Mouse (Mus musculus) heart, embryonic 16.5 days (tissue): ENCODE data around the gene Wnt7a. TPM values are rescaled to one million over a fixed set of nuclear protein-coding genes. Genes with fewer than 3 reads are reported as not detected.

Experiments
- ATAC-seq: fragments of 200-750 bp; cut with Nextera tagmentation; replicated peaks from 2 replicates; pipeline ENCODE4 v1.8.0; 2017; ENCODE audit warnings: moderate number of reproducible peaks; ENCODE audit not compliant: insufficient read depth, low FRiP score; ENCODE audit errors: extremely low read depth
- H3K27ac ChIP-seq: fragments of 300-500 bp; sonication (generic); 2 replicates; pipeline ENCODE4 v1.5.1; 2014; ENCODE audit warnings: mild to moderate bottlenecking, low read length, control low read depth, moderate library complexity
- H3K27me3 ChIP-seq: fragments of 300-500 bp; sonication (generic); 2 replicates; pipeline ENCODE4 v1.6.1; 2014; ENCODE audit warnings: low read length, mixed read lengths; ENCODE audit not compliant: control insufficient read depth, insufficient read depth
- H3K36me3 ChIP-seq: fragments of 300-500 bp; sonication (generic); 2 replicates; pipeline ENCODE4 v1.6.1; 2014; ENCODE audit not compliant: control insufficient read depth, insufficient read depth
- H3K4me1 ChIP-seq: fragments of 300-500 bp; sonication (generic); 2 replicates; pipeline ENCODE4 v1.6.1; 2014; ENCODE audit warnings: low read length, mixed read lengths; ENCODE audit not compliant: control insufficient read depth, insufficient read depth
- H3K4me2 ChIP-seq: fragments of 300-500 bp; sonication (generic); 2 replicates; pipeline ENCODE4 v1.6.1; 2014; ENCODE audit warnings: low read depth, mild to moderate bottlenecking, control low read depth, low read length
- H3K4me3 ChIP-seq: fragments of 300-500 bp; sonication (generic); 2 replicates; pipeline ENCODE4 v1.5.1; 2014; ENCODE audit warnings: mild to moderate bottlenecking, control low read depth, low read length
- H3K9ac ChIP-seq: fragments of 300-500 bp; sonication (generic); 2 replicates; pipeline ENCODE4 v1.6.1; 2014; ENCODE audit warnings: low read length, control low read depth
- H3K9me3 ChIP-seq: fragments of 300-500 bp; sonication (generic); replicated peaks from 2 replicates; pipeline ENCODE4 v1.6.1; 2016; ENCODE audit warnings: low read length; ENCODE audit not compliant: control insufficient read depth
- WGBS: fragments of 180-500 bp; shearing (Covaris S2); extraction: QIAGEN DNeasy Blood & Tissue Kit; methylation state at CpG from one replicate; pipeline ENCODE4 v1.1.7; 2014; 5-methylcytosine and 5-hydroxymethylcytosine counted together
- polyA plus RNA-seq: library from polyadenylated mRNA; unstranded; fragments of >200 nt; fragmentation: Nextera tagmentation; extraction: Ambion mirVana; gene quantifications from 2 replicates; pipeline ENCODE4 v1.2.1, GENCODE M21; 2015

Wnt7a gene
- polyA plus RNA-seq, 1 experiment from 2014 or later: 0.30 TPM

GRCm38 (mm10) chr6:91400514-91400913 lies 10.6 kb downstream of the Wnt7a start:
- H3K4me2 ChIP-seq: no peak overlapping the region
- H3K36me3 ChIP-seq: no peaks in the 10 kb centered on the region
- H3K27ac ChIP-seq: no peak overlapping the region
- H3K4me3 ChIP-seq: no peak overlapping the region
- H3K27me3 ChIP-seq: peaks cover 46% of the 10 kb centered on the region
- H3K4me1 ChIP-seq: no peaks in the 10 kb centered on the region
- no peak overlapping the region for H3K9ac ChIP-seq
- WGBS: 46% methylated on average over 12 of the region's 12 CpGs
- no peak for ATAC-seq
- no peaks in the 10 kb centered on the region for H3K9me3 ChIP-seq

DNA sequence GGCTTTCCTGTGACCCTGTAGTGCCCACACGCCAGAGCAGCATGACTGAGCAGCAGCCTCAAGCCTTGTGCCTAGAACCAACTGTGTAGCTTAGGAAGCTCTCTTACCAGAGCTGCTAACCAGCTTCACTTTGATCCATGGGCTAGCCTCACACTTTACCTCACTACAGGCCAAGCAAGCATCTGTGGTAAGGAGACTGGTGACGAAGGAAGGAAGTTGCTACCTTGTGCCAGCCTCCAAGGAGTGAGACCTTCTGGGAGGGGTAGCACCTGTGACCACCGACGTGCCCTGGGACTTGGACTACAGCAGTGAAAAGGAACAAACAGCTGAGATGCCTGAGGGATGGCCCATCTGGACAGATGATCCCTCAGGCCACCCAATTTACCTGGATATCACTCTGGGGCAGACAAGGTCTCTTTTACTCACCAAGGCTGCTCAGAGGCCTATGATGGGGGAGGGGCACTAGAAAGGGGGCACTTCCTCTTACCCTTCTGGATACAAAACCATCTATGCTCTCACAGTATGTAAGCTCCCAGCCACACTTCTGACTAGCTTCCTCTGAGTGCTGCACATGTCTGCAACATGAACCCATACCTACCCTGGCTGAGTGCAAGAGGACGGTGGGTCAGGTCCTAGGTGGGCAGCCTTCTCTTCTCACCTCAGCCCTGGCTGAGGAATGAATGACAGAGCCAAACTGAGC lies 18.5 kb downstream of the Wnt7a start:
- no peak for ATAC-seq
- no peak overlapping the region for H3K27ac ChIP-seq
- H3K9me3 ChIP-seq: peaks cover 2% of the 10 kb centered on the region; the same call in 1 of the 2 replicates
- H3K36me3 ChIP-seq: no peaks in the 10 kb centered on the region
- no peak overlapping the region for H3K4me2 ChIP-seq
- no peak overlapping the region for H3K4me3 ChIP-seq
- peaks cover 13% of the 10 kb centered on the region; the same call in 1 of the 2 replicates for H3K27me3 ChIP-seq
- H3K9ac ChIP-seq: no peak overlapping the region
- peaks cover 8% of the 10 kb centered on the region for H3K4me1 ChIP-seq
- WGBS: 75% methylated on average over 5 of the region's 5 CpGs

- Histone ChIP-seq H3K36me3 (no peaks in the 10 kb centered on the region), H3K4me2 (no peak overlapping the region), H3K27ac (no peak overlapping the region), H3K4me3 (no peak overlapping the region), H3K9ac (no peak overlapping the region), H3K27me3 (peaks cover 5% of the 10 kb centered on the region), H3K4me1 (peaks cover 9% of the 10 kb centered on the region), H3K9me3 (peaks cover 2% of the 10 kb centered on the region; the same call in 1 of the 2 replicates)
- WGBS: 38% methylated on average over 4 of the region's 4 CpGs
- peak; percentile 78 for ATAC-seq
These were observed 22.0 kb downstream of the Wnt7a start for GRCm38 (mm10) chr6:91389141-91389540.

GRCm38 (mm10) chr6:91384415-91384814 lies 26.7 kb downstream of the Wnt7a start:
- no peaks in the 10 kb centered on the region; the same call in 1 of the 2 replicates for H3K27me3 ChIP-seq
- peaks cover 8% of the 10 kb centered on the region for H3K4me1 ChIP-seq
- no peak overlapping the region for H3K9ac ChIP-seq
- no peak for ATAC-seq
- H3K4me2 ChIP-seq: no peak overlapping the region
- H3K9me3 ChIP-seq: no peaks in the 10 kb centered on the region
- no peak overlapping the region for H3K27ac ChIP-seq
- WGBS: 74% methylated on average over 2 of the region's 2 CpGs
- no peak overlapping the region for H3K4me3 ChIP-seq
- no peaks in the 10 kb centered on the region for H3K36me3 ChIP-seq

GRCm38 (mm10) chr6:91383871-91384270 lies 27.3 kb downstream of the Wnt7a start:
- H3K4me1 ChIP-seq: peaks cover 5% of the 10 kb centered on the region; the same call in 1 of the 2 replicates
- no peak overlapping the region for H3K4me2 ChIP-seq
- H3K9ac ChIP-seq: no peak overlapping the region
- no peaks in the 10 kb centered on the region for H3K9me3 ChIP-seq
- no peak overlapping the region for H3K4me3 ChIP-seq
- no peak for ATAC-seq
- no peaks in the 10 kb centered on the region for H3K36me3 ChIP-seq
- 61% methylated on average over 2 of the region's 2 CpGs for WGBS
- no peaks in the 10 kb centered on the region; the same call in 1 of the 2 replicates for H3K27me3 ChIP-seq
- H3K27ac ChIP-seq: no peak overlapping the region

DNA sequence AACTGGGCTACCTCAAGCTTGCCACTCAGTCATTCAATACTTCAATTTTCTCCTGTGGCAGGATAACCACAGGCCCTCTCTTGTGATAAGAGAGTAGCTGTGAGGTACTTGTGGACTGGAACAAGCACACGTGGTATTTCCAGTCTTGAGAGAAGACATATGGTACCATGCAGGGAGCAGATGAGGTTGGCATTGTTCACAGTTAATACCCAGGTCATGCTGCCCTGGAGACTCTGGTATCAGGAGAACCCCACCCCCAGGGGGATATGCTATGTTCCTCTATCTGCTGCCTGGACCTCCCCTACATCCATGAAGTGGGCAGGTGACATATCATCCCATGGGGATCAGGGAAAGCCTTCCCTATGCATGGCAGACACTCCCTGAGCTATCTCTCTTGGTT lies 27.9 kb downstream of the Wnt7a start:
- ATAC-seq: no peak
- 44% methylated on average over 1 of the region's 1 CpGs for WGBS
- no peak overlapping the region for H3K9ac ChIP-seq
- no peak overlapping the region for H3K27ac ChIP-seq
- no peaks in the 10 kb centered on the region for H3K9me3 ChIP-seq
- H3K27me3 ChIP-seq: no peaks in the 10 kb centered on the region; the same call in 1 of the 2 replicates
- H3K4me2 ChIP-seq: no peak overlapping the region
- no peak overlapping the region for H3K4me3 ChIP-seq
- peaks cover 5% of the 10 kb centered on the region; the same call in 1 of the 2 replicates for H3K4me1 ChIP-seq
- H3K36me3 ChIP-seq: no peaks in the 10 kb centered on the region

DNA sequence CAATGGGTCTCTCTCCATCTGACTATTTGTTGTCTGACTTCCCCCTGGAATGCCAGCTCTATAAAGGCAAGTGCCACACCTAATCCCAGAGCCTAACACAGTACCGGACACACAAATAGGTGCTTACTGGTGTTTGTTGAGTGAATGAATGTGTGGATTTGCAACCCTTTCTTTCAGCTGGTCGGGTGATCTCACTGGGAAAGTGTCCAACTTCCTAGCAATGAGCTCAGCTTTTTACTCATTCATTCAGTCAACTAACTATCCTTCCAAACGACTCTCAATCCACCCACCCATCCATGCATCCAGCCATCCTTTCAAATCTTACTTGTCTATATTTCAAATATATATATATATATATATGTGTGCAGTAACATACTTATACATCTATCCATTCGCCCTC lies 31.3 kb downstream of the Wnt7a start:
- Histone ChIP-seq H3K4me3 (no peak overlapping the region), H3K9me3 (no peaks in the 10 kb centered on the region), H3K27ac (no peak overlapping the region), H3K36me3 (no peaks in the 10 kb centered on the region), H3K4me2 (no peak overlapping the region), H3K4me1 (no peaks in the 10 kb centered on the region), H3K27me3 (0 out of 2 replicates have a peak, but pooled peaks cover 5% of the 10 kb centered on the region), H3K9ac (no peak overlapping the region)
- 61% methylated on average over 4 of the region's 4 CpGs for WGBS
- no peak for ATAC-seq

- no peak overlapping the region for H3K4me2 ChIP-seq
- H3K36me3 ChIP-seq: no peaks in the 10 kb centered on the region
- H3K4me3 ChIP-seq: no peak overlapping the region
- no peak overlapping the region for H3K27ac ChIP-seq
- H3K9ac ChIP-seq: no peak overlapping the region
- no peaks in the 10 kb centered on the region for H3K4me1 ChIP-seq
- ATAC-seq: no peak
- 0 out of 2 replicates have a peak, but pooled peaks cover 5% of the 10 kb centered on the region for H3K27me3 ChIP-seq
- 55% methylated on average over 3 of the region's 3 CpGs for WGBS
- no peaks in the 10 kb centered on the region for H3K9me3 ChIP-seq
These were observed 31.9 kb downstream of the Wnt7a start for GRCm38 (mm10) chr6:91379266-91379665.

- Histone ChIP-seq H3K4me1 (no peaks in the 10 kb centered on the region), H3K4me3 (no peak overlapping the region), H3K36me3 (no peaks in the 10 kb centered on the region), H3K4me2 (no peak overlapping the region), H3K9ac (no peak overlapping the region), H3K9me3 (no peaks in the 10 kb centered on the region), H3K27me3 (peaks cover 8% of the 10 kb centered on the region; the same call in 1 of the 2 replicates), H3K27ac (no peak overlapping the region)
- no peak for ATAC-seq
These were observed 38.2 kb downstream of the Wnt7a start for GRCm38 (mm10) chr6:91372977-91373376.
